Mouse (Mus musculus) adrenal gland, postnatal 36 days (tissue): ENCODE data around the gene Clip1. TPM values are rescaled to one million over a fixed set of nuclear protein-coding genes. Genes with fewer than 3 reads are reported as not detected.
A peak's percentile ranks its signal among the peaks of the same experiment; 100 is the strongest.

Source experiments
- DNase-seq, 2 experiments: peaks; one replicate each; pipeline ENCODE4 v3.0.0; 2021; ENCODE audit warnings: mixed read lengths in 1 of 2
- total RNA-seq, 2 experiments: library from RNA; stranded (reverse); gene quantifications; 2 replicates each; pipeline ENCODE4 v1.2.3; 2021

The Clip1 gene
- total RNA-seq, 2 experiments from 2014 or later = 70.7 to 75.3 TPM

- no peak for DNase-seq
Measured at GRCm38 (mm10) chr5:123671473-123671820, 13.0 kb downstream of the Clip1 start.

GRCm38 (mm10) chr5:123670800-123671472, 13.5 kb downstream of the Clip1 start:
- peak; percentile 63 to 68 for DNase-seq

- DNase-seq = peak; percentile 54 to 57
Measured at GRCm38 (mm10) chr5:123669991-123670799, 14.2 kb downstream of the Clip1 start.

DNA sequence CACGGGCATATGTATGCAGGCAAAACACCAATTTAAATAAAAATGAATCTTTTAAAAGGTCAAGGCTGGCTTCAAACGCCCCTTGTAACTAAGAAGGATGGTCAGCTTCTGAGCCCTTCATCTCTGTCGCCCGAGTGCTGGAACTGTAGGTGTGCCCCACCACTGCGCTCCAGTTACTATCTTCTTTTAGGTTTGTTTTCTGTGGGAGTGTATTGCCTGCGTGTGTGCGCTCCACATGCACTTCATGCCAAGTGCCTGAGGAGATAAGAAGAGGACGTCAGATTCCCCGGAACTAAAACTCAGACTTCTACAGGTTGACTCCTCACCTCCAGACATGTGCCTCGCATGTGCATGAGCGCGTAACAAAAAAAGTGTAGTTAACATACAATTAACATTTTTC, 16.5 kb downstream of the Clip1 start:
- DNase-seq = no peak

GRCm38 (mm10) chr5:123665956-123666355, 18.5 kb downstream of the Clip1 start:
- no peak for DNase-seq

- DNase-seq = no peak
Measured at GRCm38 (mm10) chr5:123664329-123664728, 20.1 kb downstream of the Clip1 start.

DNA sequence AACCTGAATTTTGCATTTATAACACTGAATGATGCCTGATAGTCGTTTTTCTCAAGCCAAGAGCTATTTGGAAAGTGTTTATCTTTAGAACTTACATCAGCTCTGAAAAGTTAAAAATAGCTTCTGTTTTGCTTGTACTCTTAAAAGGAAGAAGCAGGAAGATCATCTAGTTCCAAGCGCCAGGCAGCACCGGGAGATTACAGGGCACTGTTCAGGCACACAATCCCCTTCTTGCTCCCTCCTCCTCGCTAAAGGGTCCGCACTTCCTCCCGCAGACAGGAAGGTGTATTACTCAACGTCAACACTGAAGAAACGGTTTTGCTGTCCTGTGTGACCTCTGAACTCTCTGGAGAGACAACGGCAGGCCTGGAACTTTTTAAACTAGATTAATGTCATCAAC, 22.4 kb downstream of the Clip1 start:
- DNase-seq = peak; percentile 31 to 51

- DNase-seq = no peak
Measured at GRCm38 (mm10) chr5:123661602-123662001, 22.8 kb downstream of the Clip1 start.

DNA sequence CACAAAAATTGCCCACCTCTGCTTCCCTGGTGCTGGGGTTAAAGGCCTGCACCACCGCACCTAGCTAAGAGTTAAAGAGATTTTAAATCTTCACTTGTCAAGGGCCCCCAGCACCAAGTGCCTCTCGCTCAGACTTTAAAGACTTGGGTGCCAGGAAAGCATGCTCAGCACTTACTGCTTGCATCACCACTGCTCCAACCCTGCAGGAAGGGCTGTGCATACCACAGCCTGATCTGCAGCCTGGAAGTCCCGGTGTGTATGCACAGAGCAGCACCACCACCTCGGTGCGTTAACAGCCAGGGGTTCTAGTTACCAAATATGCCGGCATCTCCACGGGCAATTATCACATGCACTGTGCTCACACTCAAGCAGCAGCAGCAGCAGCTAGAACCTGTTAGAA, 26.8 kb downstream of the Clip1 start:
- no peak for DNase-seq

GRCm38 (mm10) chr5:123654937-123655336, 29.5 kb downstream of the Clip1 start:
- no peak for DNase-seq

GRCm38 (mm10) chr5:123653287-123653801, 31.1 kb downstream of the Clip1 start:
- DNase-seq = peak; percentile 75 to 77

DNA sequence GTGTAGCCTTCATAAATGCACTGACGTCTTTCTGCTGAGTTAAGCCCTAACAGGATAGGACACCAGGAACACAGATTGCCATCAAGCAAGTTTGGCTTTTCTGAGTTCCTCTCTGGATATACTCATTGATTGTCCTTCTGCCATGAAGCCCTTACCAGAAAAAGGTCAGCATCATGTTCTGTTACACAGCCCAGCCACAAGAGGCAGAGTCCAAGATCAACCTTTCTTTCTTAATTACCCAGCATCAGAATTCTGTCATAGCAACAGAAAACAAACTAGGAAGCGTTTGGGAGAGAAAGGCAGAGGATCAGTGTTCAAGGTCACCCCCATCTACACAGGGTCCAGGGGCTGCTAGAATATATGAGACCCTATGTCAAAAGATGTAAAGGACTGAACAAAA, 33.6 kb downstream of the Clip1 start:
- no peak for DNase-seq

DNA sequence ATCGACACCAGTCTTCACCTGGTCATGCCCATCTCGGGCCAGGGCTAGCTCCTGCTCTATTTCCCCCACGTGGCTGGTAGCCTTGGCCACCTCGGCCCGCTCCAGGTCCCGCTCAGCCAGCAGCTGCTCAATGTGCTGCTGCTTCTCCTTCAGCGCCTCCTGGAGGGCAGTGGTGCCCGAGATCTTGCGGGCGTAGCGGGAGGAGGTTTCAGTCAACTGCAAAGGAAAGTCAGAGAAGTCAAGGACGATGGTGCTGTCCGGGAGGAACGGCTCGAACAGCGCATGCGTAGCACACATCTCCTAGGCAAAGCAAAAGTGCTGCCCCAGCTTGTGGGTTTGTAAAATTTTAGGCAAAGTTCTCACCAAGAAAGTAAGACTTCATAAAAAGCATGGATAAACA, 42.0 kb downstream of the Clip1 start:
- peak; percentile 76 to 82 for DNase-seq

DNA sequence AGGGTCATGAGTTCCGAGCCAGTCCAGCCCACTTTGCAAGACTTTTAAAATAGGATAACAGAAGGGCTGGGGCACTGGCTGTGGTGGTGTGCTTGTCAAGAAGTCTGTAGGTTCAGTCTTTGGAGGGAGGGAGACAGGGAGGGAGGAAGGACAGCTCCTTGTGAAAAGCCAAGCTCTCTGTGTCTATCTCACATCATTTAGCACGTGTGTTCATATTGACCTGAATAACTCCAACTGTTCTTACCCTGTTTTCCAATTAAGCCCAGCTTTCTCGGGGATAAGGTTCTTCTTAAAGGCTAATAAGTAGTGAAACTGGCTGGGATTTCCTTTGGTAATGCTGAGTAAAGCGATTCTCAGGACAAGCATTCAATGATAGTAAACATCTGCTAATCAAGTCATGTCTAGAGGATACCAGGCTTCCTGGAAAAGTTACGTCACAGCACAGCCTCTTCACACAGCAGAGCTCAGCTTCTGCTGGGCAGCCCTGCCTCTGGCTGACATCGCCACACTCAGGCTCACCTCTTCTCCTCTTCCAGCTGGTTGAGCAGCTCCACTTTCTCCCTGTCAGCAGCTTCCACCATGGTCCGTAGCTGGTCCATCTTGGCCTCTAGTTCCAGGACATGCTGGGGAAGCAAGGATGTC, 43.0 kb downstream of the Clip1 start:
- no peak for DNase-seq

DNA sequence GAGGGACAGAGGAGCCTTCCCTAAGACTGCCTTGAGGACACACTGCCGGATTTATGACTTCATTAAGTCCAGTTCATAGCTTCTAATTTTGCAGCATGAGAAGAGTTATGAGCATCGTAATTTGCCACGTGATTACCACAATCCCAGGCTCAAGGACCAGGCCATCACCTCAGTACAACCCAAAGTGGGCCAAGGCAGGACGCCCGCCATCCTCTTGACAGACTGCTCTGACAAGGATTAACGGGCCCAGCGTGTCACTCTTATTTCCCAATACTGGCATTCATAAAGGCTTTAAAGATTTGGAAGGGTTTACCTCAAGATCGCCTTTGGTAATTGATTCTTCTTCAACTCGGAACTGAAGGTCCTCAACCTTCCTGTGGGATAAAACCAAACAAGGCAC, 44.2 kb downstream of the Clip1 start:
- peak in 1 of 2 experiments; percentile 74 for DNase-seq

- DNase-seq = no peak
Measured at GRCm38 (mm10) chr5:123631210-123631609, 53.2 kb downstream of the Clip1 start.

GRCm38 (mm10) chr5:123626631-123627030, 57.8 kb downstream of the Clip1 start:
- peak; percentile 73 to 82 for DNase-seq

DNA sequence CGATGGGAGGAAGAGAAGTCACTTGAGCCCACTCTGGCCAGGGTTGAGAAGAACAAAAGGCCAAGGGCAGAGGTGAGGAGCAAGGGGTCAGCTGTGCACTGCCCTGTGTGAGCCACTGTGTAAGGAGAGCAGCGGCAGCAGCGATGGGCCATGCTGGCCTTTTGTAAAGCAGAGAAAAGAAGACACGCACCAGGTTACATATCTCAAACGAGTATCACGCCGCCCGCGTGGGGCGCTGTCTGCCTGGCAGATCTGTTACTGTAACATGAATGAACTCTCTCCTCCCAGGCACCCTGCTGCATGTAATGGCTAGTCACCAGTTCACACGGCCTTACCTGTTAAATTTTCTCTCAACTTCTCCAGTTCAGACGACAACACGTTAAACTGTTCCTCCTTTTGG, 62.0 kb downstream of the Clip1 start:
- DNase-seq = no peak

GRCm38 (mm10) chr5:123618558-123618957, 65.9 kb downstream of the Clip1 start:
- peak in 1 of 2 experiments; percentile 21 for DNase-seq

DNA sequence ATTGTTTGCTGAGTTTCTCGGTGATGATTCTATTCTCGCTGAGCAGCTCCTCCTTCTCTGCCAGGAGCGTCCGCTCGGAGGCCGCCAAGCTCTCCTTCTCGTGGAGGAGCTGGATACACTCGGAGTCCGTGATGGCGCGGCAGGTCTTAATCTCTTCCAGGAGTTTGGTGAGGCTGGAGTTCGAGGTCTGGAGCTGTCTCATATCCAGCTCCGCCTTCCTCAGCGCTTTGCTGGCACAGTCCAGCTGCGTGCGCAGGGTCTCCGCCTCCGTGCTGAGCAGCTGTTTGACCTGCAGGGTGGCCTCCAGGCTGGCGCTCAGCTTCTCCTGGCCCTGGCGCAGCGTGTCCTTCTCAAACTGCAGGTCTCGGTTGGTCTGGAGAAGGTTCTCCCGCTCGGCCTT, 70.2 kb downstream of the Clip1 start:
- DNase-seq = no peak

DNA sequence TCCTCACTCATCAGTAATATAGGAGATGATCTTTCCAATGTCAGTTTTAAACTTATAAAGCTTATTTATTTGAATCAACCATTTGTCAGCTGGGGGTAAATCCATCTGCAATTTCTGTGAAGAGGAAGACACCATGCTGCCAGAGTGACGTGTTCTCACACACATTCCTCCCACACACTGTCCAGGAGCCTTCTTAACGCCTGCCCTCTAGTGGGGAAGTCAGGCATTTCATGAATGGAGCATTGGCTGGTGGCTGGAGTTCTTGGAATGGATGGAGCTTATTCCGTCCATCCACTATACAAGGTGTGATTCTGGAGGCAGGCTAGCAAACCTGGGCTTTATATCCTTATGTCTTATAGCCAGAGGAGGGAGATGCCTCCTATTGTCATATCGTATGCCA, 74.6 kb downstream of the Clip1 start:
- DNase-seq = peak; percentile 83 to 85

DNA sequence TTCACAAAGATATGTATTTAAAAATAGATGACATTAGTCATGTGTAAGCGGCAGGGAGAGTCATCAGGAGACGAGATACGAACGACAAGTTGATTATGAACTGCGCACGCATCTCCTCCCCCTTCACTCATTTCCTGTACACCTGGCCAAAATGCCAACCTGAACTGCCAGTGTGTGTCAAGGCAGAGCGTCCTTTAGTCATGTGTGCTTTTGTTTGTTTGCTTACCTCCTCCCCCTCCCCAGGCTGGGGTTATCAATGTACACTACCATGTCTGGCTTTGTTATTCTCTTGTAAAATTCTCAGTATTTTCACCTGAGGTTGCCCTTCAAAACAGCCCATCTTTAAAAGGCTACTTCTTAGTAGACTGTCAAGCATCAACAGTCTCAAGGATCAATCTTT, 75.0 kb downstream of the Clip1 start:
- no peak for DNase-seq

DNA sequence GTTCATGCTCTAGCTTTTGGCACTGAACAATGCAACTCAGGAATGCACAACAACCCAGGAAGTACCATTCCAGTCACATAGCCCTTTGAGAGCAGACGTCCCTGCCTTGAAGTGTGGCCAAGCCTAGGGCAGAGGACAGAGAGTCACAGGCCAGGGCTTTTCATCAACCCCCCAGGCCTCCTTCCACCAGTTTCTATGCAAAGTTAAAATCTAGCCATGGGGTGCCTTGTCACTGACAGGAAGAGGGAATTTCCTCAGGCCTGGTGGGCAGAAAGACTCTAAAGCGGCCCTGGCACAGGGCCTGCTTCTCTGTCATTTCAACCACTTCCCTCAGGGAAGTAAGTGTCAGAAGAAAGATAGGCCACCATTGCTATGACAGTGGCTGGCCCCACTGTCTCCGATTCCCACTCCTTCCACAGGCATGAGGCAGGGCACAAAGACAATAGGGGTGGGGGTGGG, 77.2 kb downstream of the Clip1 start:
- peak; percentile 28 to 47 for DNase-seq
